ENCODE assay signal across 20 mouse cellular contexts in the genomic region with DNA sequence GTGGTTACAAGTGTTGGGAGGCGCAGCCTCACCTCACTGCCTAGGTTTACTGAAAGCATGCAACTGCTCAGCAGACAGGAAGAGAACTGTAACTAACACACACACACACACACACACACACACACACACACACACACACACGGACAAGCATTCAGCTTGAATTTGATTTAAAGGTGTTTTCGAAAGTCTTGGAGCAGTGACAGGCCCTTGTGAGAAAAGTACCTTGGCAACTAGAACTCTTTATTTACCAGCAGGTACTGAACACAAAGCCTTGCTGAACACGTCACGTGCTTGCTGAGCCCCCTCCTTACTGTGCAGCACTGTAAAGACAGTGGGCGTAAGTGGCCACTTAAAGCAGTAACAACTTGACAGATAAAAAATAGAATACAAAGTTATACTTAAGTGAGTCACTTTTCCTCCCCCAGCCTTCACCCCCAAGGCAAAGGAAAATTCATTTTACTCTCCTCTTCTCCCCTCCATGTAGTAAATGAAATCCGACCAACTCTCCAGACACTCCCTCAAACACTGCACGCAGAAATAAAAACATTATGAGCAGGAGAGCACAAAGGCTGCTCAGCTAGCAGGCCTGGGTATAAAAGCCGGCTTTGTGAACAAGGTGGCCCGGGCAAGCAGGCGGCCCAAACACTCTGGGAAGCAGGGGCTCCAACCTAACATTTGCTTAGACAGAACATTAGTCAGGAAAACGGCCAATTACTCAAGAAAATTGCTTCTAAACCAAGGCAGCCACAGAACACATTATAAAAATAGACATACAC. TPM values are rescaled to one million over a fixed set of nuclear protein-coding genes. Genes with fewer than 3 reads are reported as not detected.
DNase-seq lines count a peak whose midpoint lies in the region; ATAC-seq and TF ChIP-seq lines count a peak whose summit lies in the region.
"Had no signal": no experiment of that assay in that cellular context is flagged by ENCODE, and none has a peak within 500 bp of the region (broad histone marks: within the 10 kb centered on the region; RNA-seq: fewer than 3 reads in every experiment).

No protein-coding gene starts in this region.

- no peak for TF ChIP-seq POLR2A in liver, adult 2 months (IDR thresholded peaks at IDR 0.05; ENCODE audit: extremely low read depth, insufficient read depth, low read length)
- TF ChIP-seq POLR2A in cerebellum, adult 2 months (IDR thresholded peaks at IDR 0.05; ENCODE audit: borderline replicate concordance, insufficient read depth, low read length), result no peak

- no peak overlapping the region for H3K4me3 ChIP-seq in liver, adult 2 months (ENCODE audit: insufficient read depth, low read depth, low read length)
- no peak overlapping the region for H3K4me3 ChIP-seq in liver, embryonic 12.5 days
- H3K4me3 ChIP-seq in lung, embryonic 15.5 days, result no peak overlapping the region
- no peak overlapping the region for H3K4me3 ChIP-seq in cerebellum, adult 2 months (replicated peaks; ENCODE audit: insufficient read depth, low read depth, low read length)
- H3K4me3 ChIP-seq: forebrain, embryonic 13.5 days; hindbrain, embryonic 10.5 days; layer of hippocampus, adult 2 months; midbrain, embryonic 15.5 days; neural tube, embryonic 13.5 days had no signal

- H3K27ac ChIP-seq in liver, adult 2 months (replicated peaks; ENCODE audit: insufficient read depth, low read depth, low read length), result peak overlapping the region; percentile 77
- H3K27ac ChIP-seq in liver, embryonic 12.5 days, result no peak overlapping the region
- H3K27ac ChIP-seq in lung, embryonic 15.5 days, result peak overlapping the region; percentile 42; the same call in 1 of the 2 replicates
- no peak overlapping the region for H3K27ac ChIP-seq in cerebellum, adult 2 months (ENCODE audit: insufficient read depth, low read length)
- H3K27ac ChIP-seq: forebrain, embryonic 13.5 days; hindbrain, embryonic 10.5 days; layer of hippocampus, adult 2 months; midbrain, embryonic 15.5 days; neural tube, embryonic 13.5 days had no signal

- 0 out of 2 replicates have a peak overlapping the region, but pooled peaks have one; percentile 4 for H3K9ac ChIP-seq in liver, adult 2 months (ENCODE audit: low read depth, low read length)
- no peak overlapping the region for H3K9ac ChIP-seq in liver, embryonic 12.5 days
- no peak overlapping the region for H3K9ac ChIP-seq in lung, embryonic 15.5 days
- H3K9ac ChIP-seq: forebrain, embryonic 13.5 days; liver, postnatal 0 days; midbrain, embryonic 15.5 days; neural tube, embryonic 13.5 days had no signal

- no peaks in the 10 kb centered on the region for H3K27me3 ChIP-seq in liver, adult 2 months (ENCODE audit: control insufficient read depth, insufficient read depth, low read length)
- no peaks in the 10 kb centered on the region for H3K27me3 ChIP-seq in liver, embryonic 12.5 days (replicated peaks)
- H3K27me3 ChIP-seq in lung, embryonic 15.5 days, result no peaks in the 10 kb centered on the region
- H3K27me3 ChIP-seq in cerebellum, adult 2 months (ENCODE audit: control insufficient read depth, insufficient read depth, low read length), result no peaks in the 10 kb centered on the region
- H3K27me3 ChIP-seq: forebrain, embryonic 13.5 days; midbrain, embryonic 15.5 days; neural tube, embryonic 13.5 days had no signal

- H3K9me3 ChIP-seq in liver, embryonic 12.5 days (replicated peaks), result no peaks in the 10 kb centered on the region
- no peaks in the 10 kb centered on the region for H3K9me3 ChIP-seq in lung, embryonic 15.5 days
- H3K9me3 ChIP-seq: forebrain, embryonic 13.5 days; hindbrain, embryonic 10.5 days; midbrain, embryonic 15.5 days; neural tube, embryonic 13.5 days had no signal

- TF ChIP-seq CTCF in liver, adult 2 months (IDR thresholded peaks at IDR 0.05; ENCODE audit: low read depth, low read length), result no peak
- no peak for TF ChIP-seq CTCF in cerebellum, adult 2 months (IDR thresholded peaks at IDR 0.05; ENCODE audit: borderline replicate concordance, insufficient read depth, low read depth, low read length)

- no peak for ATAC-seq in liver, embryonic 12.5 days
- no peak for ATAC-seq in lung, embryonic 15.5 days (ENCODE audit: borderline replicate concordance, extremely low read depth, low FRiP score, low TSS enrichment)
- ATAC-seq: activated CD4-positive, CD25-positive, alpha-beta regulatory T cell, adult 4 months; forebrain, embryonic 13.5 days; liver, postnatal 0 days; midbrain, embryonic 15.5 days had no signal

- H3K4me2 ChIP-seq in liver, embryonic 12.5 days, result no peak overlapping the region
- H3K4me2 ChIP-seq in lung, embryonic 15.5 days, result no peak overlapping the region
- H3K4me2 ChIP-seq: forebrain, embryonic 13.5 days; midbrain, embryonic 15.5 days; neural tube, embryonic 13.5 days had no signal

- H3K79me2 ChIP-seq in liver, adult 2 months (ENCODE audit: control insufficient read depth, insufficient read depth, low read length), result peaks cover 23% of the 10 kb centered on the region; the same call in 1 of the 2 replicates

- intact Hi-C loops in heart, postnatal 36 days (cut with DNase I), result loop anchor here (2.0 kb wide), 1 partner anchor 47 kb away; no protein-coding TSS in a partner anchor

- 64% methylated on average over 12 of the region's 12 CpGs for WGBS in liver, adult 2 months
- 87% methylated on average over 12 of the region's 12 CpGs for WGBS in liver, embryonic 12.5 days (ENCODE audit: insufficient replicate concordance)
- 66% methylated on average over 12 of the region's 12 CpGs for WGBS in lung, embryonic 15.5 days
- WGBS in cerebellum, adult 2 months, result 85% methylated on average over 12 of the region's 12 CpGs

- peaks cover 44% of the 10 kb centered on the region for H3K36me3 ChIP-seq in liver, adult 2 months (ENCODE audit: control insufficient read depth, insufficient read depth, low read length)
- H3K36me3 ChIP-seq in liver, embryonic 12.5 days, result peaks cover 97% of the 10 kb centered on the region
- H3K36me3 ChIP-seq in lung, embryonic 15.5 days, result peaks cover 58% of the 10 kb centered on the region
- H3K36me3 ChIP-seq: midbrain, embryonic 15.5 days had no signal

- H3K4me1 ChIP-seq in liver, adult 2 months (ENCODE audit: control insufficient read depth, insufficient read depth, low read length), result peaks cover 17% of the 10 kb centered on the region
- peaks cover 18% of the 10 kb centered on the region; the same call in 1 of the 2 replicates for H3K4me1 ChIP-seq in liver, embryonic 12.5 days
- H3K4me1 ChIP-seq in lung, embryonic 15.5 days, result peaks cover 3% of the 10 kb centered on the region; the same call in 1 of the 2 replicates
- no peaks in the 10 kb centered on the region for H3K4me1 ChIP-seq in cerebellum, adult 2 months (ENCODE audit: control insufficient read depth, insufficient read depth, low read length)
- H3K4me1 ChIP-seq: hindbrain, embryonic 10.5 days; midbrain, embryonic 15.5 days; neural tube, embryonic 13.5 days had no signal

- DNase-seq in heart, adult 11 months, result peak; percentile 77
- DNase-seq in heart, postnatal 36 days, result no peak
- no peak for DNase-seq in liver, adult 2 months (ENCODE audit: extremely low read depth, low read depth, low spot score)
- DNase-seq in telencephalon, adult 2 months (ENCODE audit: low read depth, low spot score), result peak; percentile 34
- DNase-seq in cerebellum, adult 2 months, result no peak
- DNase-seq in B cell, adult 2 months, result no peak
- DNase-seq: cerebellum, adult 11-12 months; embryo, embryonic 11 days; gastrocnemius, postnatal 10 days; kidney, adult 11 months; liver, postnatal 0 days; thymus, adult 18-20 months had no signal

RNA-seq across cellular contexts. Expression of gene Clic4, which starts 50.8 kb away (rescaled TPM):
- total RNA-seq in heart, postnatal 36 days (2021), result 100 to 1,000 TPM; 241 to 254 TPM
- total RNA-seq in liver, adult 2 months (2014; rRNA removed), result 23.0 and 27.7 TPM in 2 replicates
- 23.4 and 30.8 TPM in 2 replicates for polyA plus RNA-seq in liver, adult 2 months (2012; rRNA removed)
- polyA plus RNA-seq in liver, embryonic 12.5 days (2016; fragmentation: Nextera tagmentation; extraction: Ambion mirVana), result 161 and 169 TPM in 2 replicates
- polyA plus RNA-seq in lung, embryonic 15.5 days (2015; fragmentation: Nextera tagmentation; extraction: Ambion mirVana), result 181 and 185 TPM in 2 replicates
- 92.3 and 98.4 TPM in 2 replicates for polyA plus RNA-seq in cerebellum, adult 2 months (2012; rRNA removed)

Comparison
In these comparisons a context has a peak if more than half of its experiments do, and no peak if none do; other contexts are left out.
1. DNase-seq: peak in heart, adult 11 months (single experiment) and telencephalon, adult 2 months (single experiment); none in heart, postnatal 36 days (0 of 2), liver, adult 2 months (single experiment), cerebellum, adult 2 months (0 of 2) and B cell, adult 2 months (0 of 2).
2. H3K27ac ChIP-seq: peak in liver, adult 2 months (single experiment) and lung, embryonic 15.5 days (single experiment); none in liver, embryonic 12.5 days (single experiment) and cerebellum, adult 2 months (single experiment).